Mouse (Mus musculus): ENCODE measurements around the gene Eif4g3. TPM values are rescaled to one million over a fixed set of nuclear protein-coding genes. Genes with fewer than 3 reads are reported as not detected.
A peak's percentile ranks its signal among the peaks of the same experiment; 100 is the strongest.

Gene Eif4g3
- polyA plus RNA-seq, 1 experiment from 2014 or later: 27.7 TPM

DNA sequence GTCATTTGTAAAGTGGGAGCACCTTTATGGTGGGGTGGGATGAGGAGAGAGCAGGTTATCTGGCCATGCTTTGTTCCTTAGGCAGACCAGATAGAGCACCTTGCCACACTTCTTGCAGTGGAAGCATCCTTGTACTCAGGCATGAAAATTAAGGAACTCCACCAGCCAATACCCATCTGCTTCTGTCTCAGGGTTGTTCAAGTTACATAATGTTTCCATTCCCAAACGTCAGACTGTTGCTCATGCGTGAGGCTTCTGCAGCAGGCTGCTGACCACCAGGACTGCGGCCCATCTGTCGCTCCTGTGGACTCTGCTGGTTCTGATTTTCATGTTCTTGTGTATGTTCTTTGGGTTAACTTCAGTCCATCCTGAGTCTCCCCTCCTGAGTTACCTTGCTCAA lies 187.9 kb downstream of the Eif4g3 start:
- WGBS: 91% methylated on average over 4 of the region's 4 CpGs
- no peaks in the 10 kb centered on the region for H3K4me1 ChIP-seq
- H3K27me3 ChIP-seq (replicated peaks): no peaks in the 10 kb centered on the region
- no peak overlapping the region for H3K4me2 ChIP-seq
- no peaks in the 10 kb centered on the region for H3K9me3 ChIP-seq
- peaks cover 60% of the 10 kb centered on the region for H3K36me3 ChIP-seq
- H3K9ac ChIP-seq: no peak overlapping the region
- H3K4me3 ChIP-seq (replicated peaks): no peak overlapping the region
- no peak for ATAC-seq (ENCODE audit: insufficient read depth, low FRiP score, low read depth)
- no peak overlapping the region for H3K27ac ChIP-seq

DNA sequence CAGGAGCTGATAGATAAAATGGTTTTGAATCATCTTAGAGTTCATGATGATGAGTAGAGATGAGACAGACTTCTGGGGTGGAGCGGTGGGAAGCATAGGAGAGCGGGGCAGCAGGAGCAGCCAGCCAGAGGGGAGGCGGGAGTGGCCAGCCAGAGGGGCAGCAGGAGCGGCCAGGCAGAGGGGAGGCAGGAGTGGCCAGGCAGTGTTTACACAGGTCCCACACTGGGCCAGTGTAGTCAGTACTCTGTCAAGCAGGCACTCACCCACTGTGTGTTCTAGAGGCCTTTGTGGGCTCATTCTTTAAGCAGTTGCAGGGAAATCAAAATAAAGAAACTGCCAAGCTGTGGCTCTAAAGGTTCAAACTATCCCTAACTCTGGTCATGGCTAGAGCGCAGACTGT lies 191.2 kb downstream of the Eif4g3 start:
- H3K4me1 ChIP-seq: no peaks in the 10 kb centered on the region
- H3K27ac ChIP-seq: no peak overlapping the region
- no peak overlapping the region for H3K4me2 ChIP-seq
- no peak overlapping the region for H3K9ac ChIP-seq
- ATAC-seq (ENCODE audit: insufficient read depth, low FRiP score, low read depth): 0 out of 2 replicates have a peak, but pooled peaks have one; percentile 39
- no peaks in the 10 kb centered on the region for H3K9me3 ChIP-seq
- H3K27me3 ChIP-seq (replicated peaks): no peaks in the 10 kb centered on the region
- H3K36me3 ChIP-seq: peaks cover 56% of the 10 kb centered on the region
- H3K4me3 ChIP-seq (replicated peaks): no peak overlapping the region
- WGBS: 87% methylated on average over 5 of the region's 5 CpGs

- H3K4me1 ChIP-seq: no peaks in the 10 kb centered on the region
- no peak for ATAC-seq (ENCODE audit: insufficient read depth, low FRiP score, low read depth)
- no peak overlapping the region for H3K4me3 ChIP-seq (replicated peaks)
- H3K9ac ChIP-seq: no peak overlapping the region
- no peaks in the 10 kb centered on the region for H3K27me3 ChIP-seq (replicated peaks)
- no peak overlapping the region for H3K4me2 ChIP-seq
- no peak overlapping the region for H3K27ac ChIP-seq
- peaks cover 56% of the 10 kb centered on the region for H3K36me3 ChIP-seq
- WGBS: 68% methylated on average over 5 of the region's 5 CpGs
- H3K9me3 ChIP-seq: no peaks in the 10 kb centered on the region
Measured at GRCm38 (mm10) chr4:138184573-138184981, 191.8 kb downstream of the Eif4g3 start.

- no peak overlapping the region for H3K27ac ChIP-seq
- H3K4me2 ChIP-seq: no peak overlapping the region
- H3K27me3 ChIP-seq (replicated peaks): no peaks in the 10 kb centered on the region
- no peak overlapping the region for H3K4me3 ChIP-seq (replicated peaks)
- H3K9ac ChIP-seq: no peak overlapping the region
- no peaks in the 10 kb centered on the region for H3K9me3 ChIP-seq
- ATAC-seq (ENCODE audit: insufficient read depth, low FRiP score, low read depth): no peak
- 88% methylated on average over 7 of the region's 7 CpGs for WGBS
- no peaks in the 10 kb centered on the region for H3K4me1 ChIP-seq
- H3K36me3 ChIP-seq: peaks cover 45% of the 10 kb centered on the region
Measured at GRCm38 (mm10) chr4:138185961-138186360, 193.1 kb downstream of the Eif4g3 start.

DNA sequence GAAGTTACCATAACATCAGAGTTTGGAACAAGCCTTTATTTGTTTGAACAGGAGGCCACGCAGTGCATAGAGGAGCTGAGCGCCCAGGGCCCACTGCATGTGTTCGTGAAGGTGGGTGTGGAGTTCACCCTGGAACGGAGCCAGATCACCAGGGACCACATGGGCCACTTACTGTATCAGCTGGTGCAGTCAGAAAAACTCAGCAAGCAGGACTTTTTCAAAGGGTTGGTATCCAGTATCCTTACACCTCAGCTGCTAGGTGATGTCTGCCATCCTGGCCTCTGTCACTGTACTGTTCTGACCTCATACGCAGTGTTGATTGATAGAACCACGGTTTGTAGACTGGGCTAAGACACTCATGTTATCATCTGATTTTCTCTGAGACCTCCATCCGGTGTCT lies 195.2 kb downstream of the Eif4g3 start:
- no peaks in the 10 kb centered on the region for H3K4me1 ChIP-seq
- 79% methylated on average over 7 of the region's 7 CpGs for WGBS
- H3K4me2 ChIP-seq: no peak overlapping the region
- no peak overlapping the region for H3K9ac ChIP-seq
- no peaks in the 10 kb centered on the region for H3K9me3 ChIP-seq
- H3K36me3 ChIP-seq: peaks cover 41% of the 10 kb centered on the region
- peak; percentile 18; the same call in 1 of the 2 replicates for ATAC-seq (ENCODE audit: insufficient read depth, low FRiP score, low read depth)
- no peak overlapping the region for H3K4me3 ChIP-seq (replicated peaks)
- H3K27ac ChIP-seq: no peak overlapping the region
- H3K27me3 ChIP-seq (replicated peaks): no peaks in the 10 kb centered on the region

- Histone ChIP-seq H3K27ac (no peak overlapping the region), H3K36me3 (peaks cover 51% of the 10 kb centered on the region), H3K9me3 (no peaks in the 10 kb centered on the region), H3K4me1 (no peaks in the 10 kb centered on the region), H3K4me3 (replicated peaks) (no peak overlapping the region), H3K9ac (no peak overlapping the region), H3K27me3 (replicated peaks) (no peaks in the 10 kb centered on the region), H3K4me2 (no peak overlapping the region)
- 84% methylated on average over 5 of the region's 5 CpGs for WGBS
- no peak for ATAC-seq (ENCODE audit: insufficient read depth, low FRiP score, low read depth)
Measured at GRCm38 (mm10) chr4:138192561-138192960, 199.7 kb downstream of the Eif4g3 start.

GRCm38 (mm10) chr4:138200769-138201168 lies 207.9 kb downstream of the Eif4g3 start:
- peaks cover 57% of the 10 kb centered on the region for H3K36me3 ChIP-seq
- H3K4me2 ChIP-seq: no peak overlapping the region
- no peaks in the 10 kb centered on the region for H3K27me3 ChIP-seq (replicated peaks)
- no peak overlapping the region for H3K9ac ChIP-seq
- no peaks in the 10 kb centered on the region for H3K4me1 ChIP-seq
- no peaks in the 10 kb centered on the region for H3K9me3 ChIP-seq
- no peak for ATAC-seq (ENCODE audit: insufficient read depth, low FRiP score, low read depth)
- no peak overlapping the region for H3K4me3 ChIP-seq (replicated peaks)
- 77% methylated on average over 3 of the region's 3 CpGs for WGBS
- H3K27ac ChIP-seq: no peak overlapping the region

DNA sequence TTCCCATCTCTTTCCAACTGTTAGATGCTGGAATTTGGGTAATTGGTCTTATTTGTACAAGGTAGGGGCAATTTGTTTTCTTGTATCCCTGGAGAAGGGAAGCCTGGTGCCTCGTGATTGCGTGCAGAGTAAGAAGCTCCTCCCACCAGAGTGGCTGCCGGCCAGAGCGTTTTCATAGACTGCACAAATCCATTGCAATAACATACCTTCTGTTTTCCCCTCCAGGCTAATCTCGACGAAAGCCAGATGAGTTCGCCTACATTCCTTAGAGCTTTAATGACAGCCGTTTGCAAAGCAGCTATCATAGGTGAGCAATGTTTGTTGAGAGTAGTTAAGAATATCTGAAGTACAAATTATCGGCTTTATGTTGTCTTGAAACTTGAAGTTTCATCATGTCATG lies 208.9 kb downstream of the Eif4g3 start:
- H3K27ac ChIP-seq: no peak overlapping the region
- no peak overlapping the region for H3K4me2 ChIP-seq
- H3K9ac ChIP-seq: no peak overlapping the region
- peaks cover 57% of the 10 kb centered on the region for H3K36me3 ChIP-seq
- no peak for ATAC-seq (ENCODE audit: insufficient read depth, low FRiP score, low read depth)
- no peak overlapping the region for H3K4me3 ChIP-seq (replicated peaks)
- no peaks in the 10 kb centered on the region for H3K4me1 ChIP-seq
- no peaks in the 10 kb centered on the region for H3K27me3 ChIP-seq (replicated peaks)
- H3K9me3 ChIP-seq: no peaks in the 10 kb centered on the region
- 60% methylated on average over 9 of the region's 9 CpGs for WGBS

DNA sequence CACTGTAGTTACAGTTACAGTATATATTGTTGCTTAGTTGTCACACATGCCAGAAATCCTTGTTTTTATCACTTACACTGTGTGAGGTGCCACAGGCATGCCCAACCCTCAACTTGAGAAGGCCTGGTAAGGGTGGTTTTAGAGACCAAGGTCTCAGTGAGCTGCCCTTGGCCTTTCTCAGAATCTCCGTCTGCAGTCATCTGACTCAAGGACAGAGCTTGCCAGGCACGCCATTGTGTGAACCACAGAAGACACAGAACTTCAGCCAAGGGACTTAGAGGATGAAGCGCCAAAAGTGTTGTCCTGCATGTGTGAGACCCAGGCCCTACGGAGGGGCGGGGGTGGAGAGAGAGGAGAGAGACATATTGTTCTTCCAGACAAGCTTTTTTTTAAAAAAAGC lies 217.3 kb downstream of the Eif4g3 start:
- 90% methylated on average over 5 of the region's 5 CpGs for WGBS
- H3K9me3 ChIP-seq: no peaks in the 10 kb centered on the region
- no peak for ATAC-seq (ENCODE audit: insufficient read depth, low FRiP score, low read depth)
- H3K4me3 ChIP-seq (replicated peaks): no peak overlapping the region
- H3K27me3 ChIP-seq (replicated peaks): no peaks in the 10 kb centered on the region
- H3K27ac ChIP-seq: no peak overlapping the region
- no peak overlapping the region for H3K9ac ChIP-seq
- 0 out of 2 replicates have a peak, but pooled peaks cover 3% of the 10 kb centered on the region for H3K4me1 ChIP-seq
- no peak overlapping the region for H3K4me2 ChIP-seq
- peaks cover 33% of the 10 kb centered on the region for H3K36me3 ChIP-seq

DNA sequence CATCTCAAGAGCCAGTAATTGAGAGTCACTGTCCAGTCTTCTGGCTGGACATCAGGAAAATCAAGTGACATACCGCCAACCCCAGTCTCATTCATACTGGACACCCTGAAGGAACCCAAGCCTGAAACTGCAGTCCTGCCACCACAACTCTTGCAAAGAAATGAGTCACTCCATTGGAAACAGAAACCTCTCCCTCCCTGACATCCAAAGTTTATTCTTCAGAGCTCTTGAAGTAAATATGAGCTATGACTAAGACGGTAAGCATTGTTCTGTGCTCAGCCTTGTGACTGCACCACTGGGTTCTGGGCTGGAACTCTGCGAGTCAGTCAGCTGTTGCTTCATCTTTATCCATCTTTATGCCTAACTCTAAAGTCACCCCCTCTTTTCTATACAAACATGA lies 221.0 kb downstream of the Eif4g3 start:
- no peaks in the 10 kb centered on the region for H3K27me3 ChIP-seq (replicated peaks)
- WGBS: 54% methylated on average over 3 of the region's 3 CpGs
- peaks cover 16% of the 10 kb centered on the region; the same call in 1 of the 2 replicates for H3K4me1 ChIP-seq
- no peak overlapping the region for H3K4me3 ChIP-seq (replicated peaks)
- peaks cover 12% of the 10 kb centered on the region; the same call in 1 of the 2 replicates for H3K36me3 ChIP-seq
- no peak overlapping the region for H3K4me2 ChIP-seq
- no peak for ATAC-seq (ENCODE audit: insufficient read depth, low FRiP score, low read depth)
- H3K27ac ChIP-seq: peak overlapping the region; percentile 57; the same call in 1 of the 2 replicates
- H3K9ac ChIP-seq: no peak overlapping the region
- no peaks in the 10 kb centered on the region for H3K9me3 ChIP-seq

GRCm38 (mm10) chr4:138215671-138216199 lies 222.9 kb downstream of the Eif4g3 start:
- 41% methylated on average over 13 of the region's 13 CpGs for WGBS
- no peaks in the 10 kb centered on the region for H3K27me3 ChIP-seq (replicated peaks)

DNA sequence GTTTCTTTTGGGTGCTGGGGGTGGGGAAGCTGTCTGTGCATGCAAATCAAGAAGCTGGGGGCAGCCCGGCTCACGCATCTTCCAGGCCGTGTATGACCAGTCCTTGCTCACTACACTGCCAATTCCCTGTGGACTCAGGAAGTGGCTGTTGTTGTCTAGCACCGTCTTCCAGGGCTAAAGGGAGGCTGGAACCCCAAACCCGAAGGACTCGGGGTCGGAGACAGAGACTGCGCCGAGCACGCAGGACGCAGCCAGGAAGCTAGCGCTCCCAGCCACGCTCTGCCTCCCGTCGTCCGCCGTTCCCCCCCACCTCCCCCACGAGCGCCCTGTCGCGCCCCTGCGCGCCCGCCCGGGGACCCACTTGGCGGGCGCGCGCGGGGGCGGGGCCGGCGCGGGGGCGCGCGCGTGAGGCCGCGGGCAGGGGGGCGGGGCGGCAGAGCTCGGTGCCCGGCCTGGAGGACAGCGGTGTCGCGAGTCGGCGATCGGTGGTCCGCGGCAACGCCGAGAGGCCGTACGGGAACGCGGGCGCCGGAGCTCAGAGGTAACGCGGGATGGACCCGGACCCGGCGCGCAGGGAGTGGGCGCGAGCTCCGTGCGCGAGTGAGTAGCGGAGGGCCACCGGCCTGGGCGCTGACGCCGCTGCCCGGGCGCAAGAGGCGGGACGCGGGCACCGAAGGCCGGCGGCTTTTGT lies 223.5 kb downstream of the Eif4g3 start, which contains the start of gene Hp1bp3:
Gene Hp1bp3 (plus strand): TSS at position 97 of the 691 bp plus-strand sequence.
- Histone ChIP-seq H3K4me1 (peaks cover 30% of the 10 kb centered on the region), H3K4me3 (replicated peaks) (peak within 1 kb of the TSS; percentile 97), H3K4me2 (peak within 1 kb of the TSS; percentile 77), H3K27ac (peak within 1 kb of the TSS; percentile 99), H3K9me3 (no peaks in the 10 kb centered on the region), H3K36me3 (no peaks in the 10 kb centered on the region), H3K27me3 (replicated peaks) (no peaks in the 10 kb centered on the region), H3K9ac (peak within 1 kb of the TSS; percentile 94)
- ATAC-seq (ENCODE audit: insufficient read depth, low FRiP score, low read depth): peak; percentile 61
- WGBS: 0% methylated on average over 56 of the region's 84 CpGs

More at GRCm38 (mm10) chr4:138215671-138216199, 222.9 kb downstream of the Eif4g3 start:
- Histone ChIP-seq H3K4me3 (replicated peaks) (peak overlapping the region; percentile 97), H3K36me3 (no peaks in the 10 kb centered on the region), H3K9me3 (no peaks in the 10 kb centered on the region), H3K9ac (peak overlapping the region; percentile 94), H3K4me2 (peak overlapping the region; percentile 77), H3K27ac (peak overlapping the region; percentile 99), H3K4me1 (peaks cover 30% of the 10 kb centered on the region)
- ATAC-seq (ENCODE audit: insufficient read depth, low FRiP score, low read depth): no peak
